Mouse (Mus musculus) limb, embryonic 15.5 days (tissue): ENCODE results near the gene Mgat1. TPM values are rescaled to one million over a fixed set of nuclear protein-coding genes. Genes with fewer than 3 reads are reported as not detected.
A peak's percentile ranks its signal among the peaks of the same experiment; 100 is the strongest.
"Not testable (repeated sequence)": the region's sequence is repeated elsewhere in the genome, so short reads cannot be mapped to it uniquely, and the experiment has no call there.

ENCODE experiments used
- ATAC-seq: fragments of 200-750 bp; cut with Nextera tagmentation; 2 replicates; pipeline ENCODE4 v1.8.0; 2017; ENCODE audit warnings: low read depth, moderate TSS enrichment; ENCODE audit not compliant: insufficient number of reproducible peaks, low FRiP score, low TSS enrichment
- H3K27ac ChIP-seq: fragments of 300-500 bp; sonication (generic); 2 replicates; pipeline ENCODE4 v1.5.1; 2015; ENCODE audit warnings: moderate library complexity, mild to moderate bottlenecking, inconsistent platforms
- H3K27me3 ChIP-seq: fragments of 300-500 bp; sonication (generic); 2 replicates; pipeline ENCODE4 v1.6.1; 2015; ENCODE audit warnings: inconsistent platforms
- H3K36me3 ChIP-seq: fragments of 300-500 bp; sonication (generic); 2 replicates; pipeline ENCODE4 v1.6.1; 2015; ENCODE audit warnings: inconsistent platforms
- H3K4me1 ChIP-seq: fragments of 300-500 bp; sonication (generic); 2 replicates; pipeline ENCODE4 v1.6.1; 2015; ENCODE audit warnings: inconsistent platforms
- H3K4me2 ChIP-seq: fragments of 300-500 bp; sonication (generic); 2 replicates; pipeline ENCODE4 v1.6.1; 2015; ENCODE audit warnings: mild to moderate bottlenecking, inconsistent platforms
- H3K4me3 ChIP-seq: fragments of 300-500 bp; sonication (generic); 2 replicates; pipeline ENCODE4 v1.5.1; 2015; ENCODE audit warnings: mild to moderate bottlenecking, inconsistent platforms
- H3K9ac ChIP-seq: fragments of 300-500 bp; sonication (generic); 2 replicates; pipeline ENCODE4 v1.6.1; 2015; ENCODE audit warnings: inconsistent platforms
- H3K9me3 ChIP-seq: fragments of 300-500 bp; sonication (generic); 2 replicates; pipeline ENCODE4 v1.6.1; 2016; ENCODE audit warnings: inconsistent platforms
- WGBS: fragments of 180-500 bp; shearing (Covaris S2); methylation state at CpG from one replicate; pipeline ENCODE4 v1.1.7; 2015; 5-methylcytosine and 5-hydroxymethylcytosine counted together
- polyA plus RNA-seq: library from polyadenylated mRNA; unstranded; fragments of >200 nt; fragmentation: Nextera tagmentation; extraction: Ambion mirVana; gene quantifications from 2 replicates; pipeline ENCODE4 v1.2.1, GENCODE M21; 2015

Mgat1 gene
- polyA plus RNA-seq, result 74.6 and 81.3 TPM in 2 replicates

GRCm38 (mm10) chr11:49243727-49244594 lies at the start of gene Mgat1:
Gene Mgat1 (plus strand): TSS chr11:49244191.
- ATAC-seq, result peak; percentile 97
- H3K4me3 ChIP-seq, result peak within 1 kb of the TSS; percentile 58
- H3K9ac ChIP-seq, result peak within 1 kb of the TSS; percentile 62
- H3K27ac ChIP-seq, result peak within 1 kb of the TSS; percentile 96
- no peaks in the 10 kb centered on the region for H3K36me3 ChIP-seq
- peaks cover 36% of the 10 kb centered on the region for H3K4me1 ChIP-seq
- no peaks in the 10 kb centered on the region for H3K27me3 ChIP-seq
- WGBS, result under 1% methylated on average over 58 of the region's 60 CpGs
- peak within 1 kb of the TSS; percentile 67 for H3K4me2 ChIP-seq
- H3K9me3 ChIP-seq, result no peaks in the 10 kb centered on the region

- WGBS, result 93% methylated on average over 9 of the region's 9 CpGs
- not testable (repeated sequence) for H3K9me3 ChIP-seq, ATAC-seq, H3K9ac ChIP-seq, H3K4me3 ChIP-seq, H3K4me1 ChIP-seq, H3K36me3 ChIP-seq, H3K27me3 ChIP-seq, H3K4me2 ChIP-seq, H3K27ac ChIP-seq
These were observed 49.2 kb upstream of the Mgat1 start for GRCm38 (mm10) chr11:49194771-49195170.

- no peak overlapping the region for H3K4me2 ChIP-seq
- no peak overlapping the region for H3K9ac ChIP-seq
- no peaks in the 10 kb centered on the region for H3K9me3 ChIP-seq
- no peaks in the 10 kb centered on the region for H3K4me1 ChIP-seq
- H3K27ac ChIP-seq, result no peak overlapping the region
- H3K36me3 ChIP-seq, result no peaks in the 10 kb centered on the region
- WGBS, result 85% methylated on average over 7 of the region's 7 CpGs
- no peak overlapping the region for H3K4me3 ChIP-seq
- H3K27me3 ChIP-seq, result no peaks in the 10 kb centered on the region
- no peak for ATAC-seq
These were observed 48.1 kb upstream of the Mgat1 start for GRCm38 (mm10) chr11:49195819-49196322.

GRCm38 (mm10) chr11:49200666-49201065 lies 43.3 kb upstream of the Mgat1 start:
- Histone ChIP-seq H3K27ac (no peak overlapping the region), H3K4me1 (peaks cover 11% of the 10 kb centered on the region), H3K4me3 (no peak overlapping the region), H3K36me3 (no peaks in the 10 kb centered on the region), H3K9ac (no peak overlapping the region), H3K9me3 (no peaks in the 10 kb centered on the region), H3K27me3 (no peaks in the 10 kb centered on the region), H3K4me2 (no peak overlapping the region)
- no peak for ATAC-seq

GRCm38 (mm10) chr11:49201142-49201541 lies 42.8 kb upstream of the Mgat1 start:
- no peak overlapping the region for H3K27ac ChIP-seq
- H3K27me3 ChIP-seq, result no peaks in the 10 kb centered on the region
- 0 out of 2 replicates have a peak, but pooled peaks cover under 1% of the 10 kb centered on the region for H3K36me3 ChIP-seq
- H3K4me1 ChIP-seq, result peaks cover 11% of the 10 kb centered on the region
- ATAC-seq, result no peak
- no peak overlapping the region for H3K4me2 ChIP-seq
- H3K9ac ChIP-seq, result no peak overlapping the region
- H3K9me3 ChIP-seq, result no peaks in the 10 kb centered on the region
- H3K4me3 ChIP-seq, result no peak overlapping the region

- peak overlapping the region; percentile 69 for H3K4me2 ChIP-seq
- H3K4me1 ChIP-seq, result peaks cover 11% of the 10 kb centered on the region
- no peaks in the 10 kb centered on the region for H3K27me3 ChIP-seq
- peak overlapping the region; percentile 99 for H3K27ac ChIP-seq
- H3K9ac ChIP-seq, result 0 out of 2 replicates have a peak overlapping the region, but pooled peaks have one; percentile 95
- no peak for ATAC-seq
- H3K36me3 ChIP-seq, result peaks cover 4% of the 10 kb centered on the region
- no peaks in the 10 kb centered on the region for H3K9me3 ChIP-seq
- WGBS, result 45% methylated on average over 2 of the region's 2 CpGs
- peak overlapping the region; percentile 84 for H3K4me3 ChIP-seq
These were observed 41.9 kb upstream of the Mgat1 start for GRCm38 (mm10) chr11:49202071-49202470.

- Histone ChIP-seq H3K4me3 (peak overlapping the region; percentile 84), H3K4me2 (peak overlapping the region; percentile 69), H3K9me3 (no peaks in the 10 kb centered on the region), H3K27ac (peak overlapping the region; percentile 99), H3K27me3 (no peaks in the 10 kb centered on the region), H3K9ac (peak overlapping the region; percentile 95), H3K36me3 (peaks cover 7% of the 10 kb centered on the region), H3K4me1 (peaks cover 11% of the 10 kb centered on the region)
- ATAC-seq, result no peak
- WGBS, result under 1% methylated on average over 10 of the region's 10 CpGs
These were observed 41.4 kb upstream of the Mgat1 start for GRCm38 (mm10) chr11:49202523-49203061.

- H3K36me3 ChIP-seq, result peaks cover 9% of the 10 kb centered on the region
- peak within 1 kb of the TSS; percentile 69 for H3K4me2 ChIP-seq
- ATAC-seq, result peak; percentile 90
- WGBS, result under 1% methylated on average over 47 of the region's 47 CpGs
- H3K4me3 ChIP-seq, result peak within 1 kb of the TSS; percentile 84
- peak within 1 kb of the TSS; percentile 99 for H3K27ac ChIP-seq
- H3K4me1 ChIP-seq, result peaks cover 11% of the 10 kb centered on the region
- H3K27me3 ChIP-seq, result no peaks in the 10 kb centered on the region
- H3K9ac ChIP-seq, result peak within 1 kb of the TSS; percentile 95
- H3K9me3 ChIP-seq, result no peaks in the 10 kb centered on the region
These were observed 40.7 kb upstream of the Mgat1 start, which contains the start of gene Zfp62 for GRCm38 (mm10) chr11:49203129-49203768. Gene Zfp62 (plus strand): TSS chr11:49203292.

- Histone ChIP-seq H3K27me3 (no peaks in the 10 kb centered on the region), H3K4me2 (peak overlapping the region; percentile 69), H3K9ac (peak overlapping the region; percentile 95), H3K4me1 (peaks cover 11% of the 10 kb centered on the region), H3K27ac (peak overlapping the region; percentile 99), H3K4me3 (peak overlapping the region; percentile 84), H3K9me3 (no peaks in the 10 kb centered on the region), H3K36me3 (peaks cover 9% of the 10 kb centered on the region)
- WGBS, result under 1% methylated on average over 24 of the region's 24 CpGs
- ATAC-seq, result peak; percentile 76
These were observed 40.1 kb upstream of the Mgat1 start for GRCm38 (mm10) chr11:49203771-49204497.

- Histone ChIP-seq H3K9ac (no peak overlapping the region), H3K4me1 (peaks cover 11% of the 10 kb centered on the region), H3K27me3 (no peaks in the 10 kb centered on the region), H3K4me3 (no peak overlapping the region), H3K27ac (no peak overlapping the region), H3K4me2 (peak overlapping the region; percentile 69; the same call in 1 of the 2 replicates), H3K36me3 (peaks cover 9% of the 10 kb centered on the region), H3K9me3 (no peaks in the 10 kb centered on the region)
- ATAC-seq, result no peak
- 81% methylated on average over 6 of the region's 6 CpGs for WGBS
These were observed 38.9 kb upstream of the Mgat1 start for GRCm38 (mm10) chr11:49205080-49205590.

GRCm38 (mm10) chr11:49207495-49207894 lies 36.5 kb upstream of the Mgat1 start:
- 100% methylated on average over 1 of the region's 1 CpGs for WGBS
- Histone ChIP-seq H3K9me3 (no peaks in the 10 kb centered on the region), H3K4me1 (peaks cover 5% of the 10 kb centered on the region; the same call in 1 of the 2 replicates), H3K9ac (no peak overlapping the region), H3K4me2 (no peak overlapping the region), H3K27me3 (no peaks in the 10 kb centered on the region), H3K27ac (no peak overlapping the region), H3K4me3 (no peak overlapping the region), H3K36me3 (peaks cover 9% of the 10 kb centered on the region)
- no peak for ATAC-seq
